Mouse (Mus musculus): ENCODE measurements around the gene Krcc1. TPM values are rescaled to one million over a fixed set of nuclear protein-coding genes. Genes with fewer than 3 reads are reported as not detected.
"Not testable (repeated sequence)": the region's sequence is repeated elsewhere in the genome, so short reads cannot be mapped to it uniquely, and the experiment has no call there.

Gene Krcc1
- total and polyA plus RNA-seq, 3 experiments: 18.7 to 40.2 (median 23.6) TPM

DNA sequence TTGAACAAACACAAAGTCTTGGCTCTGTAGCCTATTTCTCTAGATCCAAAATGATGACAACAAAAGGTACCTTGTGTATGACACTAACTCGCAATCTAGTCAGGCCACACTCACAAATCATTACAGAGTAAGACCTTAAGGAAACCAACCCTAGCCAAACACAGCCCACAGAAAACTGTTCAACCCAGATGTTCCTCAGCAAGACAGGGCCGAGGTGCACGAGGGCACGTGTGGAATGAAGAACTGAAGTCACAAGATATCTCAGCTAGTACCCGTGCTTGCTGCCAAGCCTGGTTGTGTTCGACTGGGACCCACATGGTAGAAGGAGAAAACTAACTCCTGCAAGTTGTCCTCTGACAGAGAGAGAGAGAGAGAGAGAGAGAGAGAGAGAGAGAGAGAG is 58.4 kb downstream of the Krcc1 start:
- Histone ChIP-seq H3K27me3 (replicated peaks) (no peaks in the 10 kb centered on the region), H3K36me3 (replicated peaks in 1 of 2; ENCODE audit: control insufficient read depth in 1 of 2, insufficient read depth in 1 of 2, low read length in 1 of 2) (no peaks in the 10 kb centered on the region), H3K4me3 (replicated peaks in 1 of 3; ENCODE audit: low read depth in 2 of 3, low read length in 2 of 3, poor library complexity in 1 of 3) (no peak overlapping the region), H3K9me3 (replicated peaks; ENCODE audit: low read length) (no peaks in the 10 kb centered on the region), H3K27ac (ENCODE audit: insufficient read depth, low read depth) (no peak overlapping the region), H3K79me2 (replicated peaks; ENCODE audit: control insufficient read depth, extremely low read depth, insufficient read depth, poor library complexity, severe bottlenecking) (no peaks in the 10 kb centered on the region), H3K4me2 (ENCODE audit: insufficient read depth, low read depth, poor library complexity, severe bottlenecking) (no peak overlapping the region), H3K9ac (ENCODE audit: insufficient read depth, low read depth) (no peak overlapping the region), H3K4me1 (ENCODE audit: control insufficient read depth in 1 of 2, insufficient read depth in 2 of 2) (no peaks in the 10 kb centered on the region)
- no peak for TF ChIP-seq MYC (IDR thresholded peaks at IDR 0.05; ENCODE audit: low read depth, low read length)
- TF ChIP-seq NRF1 (IDR thresholded peaks at IDR 0.05; ENCODE audit: low read depth, low read length): no peak
- no peak for TF ChIP-seq UBTF (IDR thresholded peaks at IDR 0.05; ENCODE audit: low read depth, low read length)
- no peak for TF ChIP-seq SMC3 (IDR thresholded peaks at IDR 0.05; ENCODE audit: low read depth, low read length)
- no peak for TF ChIP-seq ELF1 (IDR thresholded peaks at IDR 0.05; ENCODE audit: low read depth, low read length)
- no peak for TF ChIP-seq CHD2 (IDR thresholded peaks at IDR 0.05; ENCODE audit: low read length)
- no peak for TF ChIP-seq E2F4 (IDR thresholded peaks at IDR 0.05; ENCODE audit: insufficient replicate concordance, low read depth, low read length)
- TF ChIP-seq NELFE (IDR thresholded peaks at IDR 0.05; ENCODE audit: low read depth, low read length): no peak
- in situ Hi-C loops (cut with MboI; ENCODE audit: low pct_ligation_motif_present, low pct_unique_long_range_greater_than_20kb, low sequenced_read_pairs): no loop called here
- dilution Hi-C loops (cut with MboI; ENCODE audit: extremely low pct_ligation_motif_present, extremely low pct_unique_long_range_greater_than_20kb, low sequenced_read_pairs): no loop called here
- no peak for DNase-seq (ENCODE audit: extremely low read depth)

DNA sequence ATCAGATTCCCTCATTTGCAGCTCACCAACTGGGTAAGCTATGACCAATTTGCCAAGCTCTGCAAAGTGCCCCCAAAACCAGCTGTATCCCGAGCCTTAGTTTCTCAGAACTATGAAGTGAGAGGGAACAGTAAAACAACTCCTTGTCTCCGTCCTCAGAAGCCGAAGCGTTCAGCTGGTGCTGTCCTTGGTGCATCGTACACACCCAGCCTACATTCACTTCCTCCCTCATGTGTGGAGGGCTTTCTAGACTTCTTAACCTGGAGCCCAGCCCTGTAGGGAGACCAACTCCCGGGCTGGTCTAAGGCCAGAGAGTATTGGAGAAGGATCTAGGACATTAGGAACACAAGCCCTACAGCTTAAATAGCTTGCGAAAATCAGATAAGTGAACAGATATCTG is 59.0 kb downstream of the Krcc1 start:
- H3K9me3 ChIP-seq (replicated peaks; ENCODE audit: low read length): no peaks in the 10 kb centered on the region
- H3K4me1 ChIP-seq (ENCODE audit: control insufficient read depth in 1 of 2, insufficient read depth in 2 of 2): no peaks in the 10 kb centered on the region
- in situ Hi-C loops (cut with MboI; ENCODE audit: low pct_ligation_motif_present, low pct_unique_long_range_greater_than_20kb, low sequenced_read_pairs) (no loop called here), dilution Hi-C loops (cut with MboI; ENCODE audit: extremely low pct_ligation_motif_present, extremely low pct_unique_long_range_greater_than_20kb, low sequenced_read_pairs) (no loop called here)
- TF ChIP-seq TCF12 (IDR thresholded peaks at IDR 0.05; ENCODE audit: low read depth, low read length) (no peak), PAX5 (IDR thresholded peaks at IDR 0.05; ENCODE audit: low read length) (no peak), ELF1 (IDR thresholded peaks at IDR 0.05; ENCODE audit: low read depth, low read length) (no peak), GABPA (IDR thresholded peaks at IDR 0.05; ENCODE audit: insufficient replicate concordance, low read depth, low read length) (no peak), CHD2 (IDR thresholded peaks at IDR 0.05; ENCODE audit: low read length) (no peak), NRF1 (IDR thresholded peaks at IDR 0.05; ENCODE audit: low read depth, low read length) (no peak), HCFC1 (IDR thresholded peaks at IDR 0.05; ENCODE audit: low read depth, low read length) (no peak), USF2 (conservative IDR thresholded peaks at IDR 0.05; ENCODE audit: low read depth, low read length) (no peak), POLR2AphosphoS2 (IDR thresholded peaks at IDR 0.05; ENCODE audit: low read depth, low read length) (no peak)
- H3K4me3 ChIP-seq (replicated peaks in 1 of 3; ENCODE audit: low read depth in 2 of 3, low read length in 2 of 3, poor library complexity in 1 of 3): no peak overlapping the region
- H3K79me2 ChIP-seq (replicated peaks; ENCODE audit: control insufficient read depth, extremely low read depth, insufficient read depth, poor library complexity, severe bottlenecking): no peaks in the 10 kb centered on the region
- H3K27ac ChIP-seq (ENCODE audit: insufficient read depth, low read depth): no peak overlapping the region
- no peak for DNase-seq (ENCODE audit: extremely low read depth)
- H3K27me3 ChIP-seq (replicated peaks): no peaks in the 10 kb centered on the region
- H3K4me2 ChIP-seq (ENCODE audit: insufficient read depth, low read depth, poor library complexity, severe bottlenecking): no peak overlapping the region
- H3K9ac ChIP-seq (ENCODE audit: insufficient read depth, low read depth): no peak overlapping the region
- no peaks in the 10 kb centered on the region for H3K36me3 ChIP-seq (replicated peaks in 1 of 2; ENCODE audit: control insufficient read depth in 1 of 2, insufficient read depth in 1 of 2, low read length in 1 of 2)

DNA sequence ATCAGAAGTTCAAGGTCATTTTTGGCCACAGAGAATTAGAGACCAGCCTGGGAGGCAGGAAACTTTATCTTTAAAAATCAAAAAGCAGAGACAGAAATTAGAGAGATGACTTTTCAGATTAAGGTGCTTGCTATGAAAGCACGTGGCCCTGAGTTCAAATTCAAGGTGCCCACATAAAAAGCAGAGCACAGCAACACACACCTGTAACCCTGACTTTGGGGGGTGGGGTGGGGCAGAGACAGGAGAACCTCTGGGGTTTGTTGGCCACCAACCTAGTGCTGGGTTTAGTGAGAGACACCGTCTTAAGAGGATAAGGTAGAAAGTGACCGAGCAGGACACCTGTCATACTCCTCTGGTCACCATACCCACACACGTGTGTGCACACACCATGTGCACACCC is 60.0 kb downstream of the Krcc1 start:
- H3K27me3 ChIP-seq (replicated peaks); H3K4me3 ChIP-seq (replicated peaks in 1 of 3; ENCODE audit: low read depth in 2 of 3, low read length in 2 of 3, poor library complexity in 1 of 3); H3K4me1 ChIP-seq (ENCODE audit: control insufficient read depth in 1 of 2, insufficient read depth in 2 of 2); DNase-seq (ENCODE audit: extremely low read depth); in situ Hi-C loops (cut with MboI; ENCODE audit: low pct_ligation_motif_present, low pct_unique_long_range_greater_than_20kb, low sequenced_read_pairs); H3K4me2 ChIP-seq (ENCODE audit: insufficient read depth, low read depth, poor library complexity, severe bottlenecking); H3K9ac ChIP-seq (ENCODE audit: insufficient read depth, low read depth); dilution Hi-C loops (cut with MboI; ENCODE audit: extremely low pct_ligation_motif_present, extremely low pct_unique_long_range_greater_than_20kb, low sequenced_read_pairs); H3K9me3 ChIP-seq (replicated peaks; ENCODE audit: low read length); H3K79me2 ChIP-seq (replicated peaks; ENCODE audit: control insufficient read depth, extremely low read depth, insufficient read depth, poor library complexity, severe bottlenecking); H3K36me3 ChIP-seq (replicated peaks in 1 of 2; ENCODE audit: control insufficient read depth in 1 of 2, insufficient read depth in 1 of 2, low read length in 1 of 2); H3K27ac ChIP-seq (ENCODE audit: insufficient read depth, low read depth): not testable (repeated sequence)

Data from CH12.LX (cell line).